Mouse (Mus musculus): Measurements from ENCODE around the gene Pnliprp1. TPM values are rescaled to one million over a fixed set of nuclear protein-coding genes. Genes with fewer than 3 reads are reported as not detected.

Gene Pnliprp1
- total RNA-seq (2022), result not detected

- no peak for DNase-seq (ENCODE audit: low spot score in 2 of 2)
Measured at GRCm38 (mm10) chr19:58728445-58729031, at the start of gene Pnliprp1. TSS of gene Pnliprp1 (plus strand) at chr19:58728887.

- DNase-seq (ENCODE audit: low spot score in 2 of 2), result no peak
Measured at GRCm38 (mm10) chr19:58688933-58689332, 39.8 kb upstream of the Pnliprp1 start.

- DNase-seq (ENCODE audit: low spot score in 2 of 2), result no peak
Measured at GRCm38 (mm10) chr19:58695314-58695713, 33.4 kb upstream of the Pnliprp1 start.

GRCm38 (mm10) chr19:58696235-58696634 is 32.5 kb upstream of the Pnliprp1 start:
- no peak for DNase-seq (ENCODE audit: low spot score in 2 of 2)

GRCm38 (mm10) chr19:58704556-58704955 is 24.1 kb upstream of the Pnliprp1 start:
- no peak for DNase-seq (ENCODE audit: low spot score in 2 of 2)

- no peak for DNase-seq (ENCODE audit: low spot score in 2 of 2)
Measured at GRCm38 (mm10) chr19:58708611-58709010, 20.1 kb upstream of the Pnliprp1 start.

GRCm38 (mm10) chr19:58717925-58718324 is 10.8 kb upstream of the Pnliprp1 start:
- no peak for DNase-seq (ENCODE audit: low spot score in 2 of 2)

- no peak for DNase-seq (ENCODE audit: low spot score in 2 of 2)
Measured at GRCm38 (mm10) chr19:58720439-58720838, 8.2 kb upstream of the Pnliprp1 start.

GRCm38 (mm10) chr19:58726551-58726950 is 2.1 kb upstream of the Pnliprp1 start:
- no peak for DNase-seq (ENCODE audit: low spot score in 2 of 2)

GRCm38 (mm10) chr19:58727756-58728155 is 931 bp upstream of the Pnliprp1 start:
- DNase-seq (ENCODE audit: low spot score in 2 of 2), result no peak

GRCm38 (mm10) chr19:58733216-58733615 is 4.5 kb downstream of the Pnliprp1 start:
- DNase-seq (ENCODE audit: low spot score in 2 of 2), result no peak

GRCm38 (mm10) chr19:58738111-58738510 is 9.4 kb downstream of the Pnliprp1 start:
- DNase-seq (ENCODE audit: low spot score in 2 of 2), result no peak

GRCm38 (mm10) chr19:58741036-58741435 is 12.3 kb downstream of the Pnliprp1 start:
- DNase-seq (ENCODE audit: low spot score in 2 of 2), result no peak

- no peak for DNase-seq (ENCODE audit: low spot score in 2 of 2)
Measured at GRCm38 (mm10) chr19:58742711-58743110, 14.0 kb downstream of the Pnliprp1 start.

GRCm38 (mm10) chr19:58743736-58744135 is 15.0 kb downstream of the Pnliprp1 start:
- DNase-seq (ENCODE audit: low spot score in 2 of 2), result no peak

- DNase-seq (ENCODE audit: low spot score in 2 of 2), result no peak
Measured at GRCm38 (mm10) chr19:58747498-58748000, 18.9 kb downstream of the Pnliprp1 start.

- DNase-seq (ENCODE audit: low spot score in 2 of 2), result no peak
Measured at GRCm38 (mm10) chr19:58750822-58751221, 22.1 kb downstream of the Pnliprp1 start.

GRCm38 (mm10) chr19:58751504-58751903 is 22.8 kb downstream of the Pnliprp1 start:
- DNase-seq (ENCODE audit: low spot score in 2 of 2), result no peak

- DNase-seq (ENCODE audit: low spot score in 2 of 2), result no peak
Measured at GRCm38 (mm10) chr19:58758871-58759270, 30.2 kb downstream of the Pnliprp1 start.

GRCm38 (mm10) chr19:58759423-58759822 is 30.7 kb downstream of the Pnliprp1 start, which contains the start of gene Pnliprp2:
TSS of gene Pnliprp2 (plus strand) at chr19:58759719.
- no peak for DNase-seq (ENCODE audit: low spot score in 2 of 2)

GRCm38 (mm10) chr19:58762316-58762715 is 33.6 kb downstream of the Pnliprp1 start:
- DNase-seq (ENCODE audit: low spot score in 2 of 2), result no peak

- DNase-seq (ENCODE audit: low spot score in 2 of 2), result peak in 1 of 2 experiments; percentile 26
Measured at GRCm38 (mm10) chr19:58762848-58763541, 34.3 kb downstream of the Pnliprp1 start.

GRCm38 (mm10) chr19:58767329-58767728 is 38.6 kb downstream of the Pnliprp1 start:
- DNase-seq (ENCODE audit: low spot score in 2 of 2), result no peak
